Mouse (Mus musculus): ENCODE data around the gene Fam205c.

GRCm38 (mm10) chr4:42898914-42899313, 24.9 kb upstream of the Fam205c start:
- no peak for TF ChIP-seq CTCF (conservative IDR thresholded peaks at IDR 0.05; ENCODE audit: insufficient read depth, insufficient read length, low read depth, low read length)
- TF ChIP-seq POLR2A (IDR thresholded peaks at IDR 0.05; ENCODE audit: low read depth, low read length), result no peak
